Comparison of ENCODE assay signal across 22 mouse cellular contexts in the genomic region with DNA sequence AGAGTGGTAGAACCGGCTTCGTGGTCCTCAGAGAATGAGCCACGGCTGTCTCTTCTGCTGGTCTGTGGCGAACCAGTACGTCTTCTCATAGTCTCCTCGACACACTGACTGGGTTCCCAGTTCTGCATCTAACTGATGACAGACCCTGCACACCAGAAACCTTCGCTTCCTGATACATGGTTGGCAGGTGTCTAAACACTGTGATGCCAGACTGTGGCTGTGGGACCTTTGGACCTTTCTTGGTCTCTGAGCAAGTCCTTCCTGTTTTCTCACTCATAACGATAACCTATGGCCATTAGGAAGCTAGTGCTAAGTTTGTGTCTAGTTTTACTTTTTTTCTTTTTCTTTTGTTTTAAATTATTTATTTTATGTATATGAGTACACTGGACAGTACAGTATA. TPM values are rescaled to one million over a fixed set of nuclear protein-coding genes. Genes with fewer than 3 reads are reported as not detected.
DNase-seq lines count a peak whose midpoint lies in the region; ATAC-seq and TF ChIP-seq lines count a peak whose summit lies in the region.
"Had no signal": no experiment of that assay in that cellular context is flagged by ENCODE, and none has a peak within 500 bp of the region (broad histone marks: within the 10 kb centered on the region; RNA-seq: fewer than 3 reads in every experiment).

No protein-coding gene starts in this region.

- peaks cover 6% of the 10 kb centered on the region; the same call in 1 of the 2 replicates for H3K36me3 ChIP-seq in liver, embryonic 13.5 days
- H3K36me3 ChIP-seq in liver, embryonic 11.5 days (ENCODE audit: control insufficient read depth, insufficient read depth, low read length): no peaks in the 10 kb centered on the region
- H3K36me3 ChIP-seq in intestine, embryonic 15.5 days: no peaks in the 10 kb centered on the region
- H3K36me3 ChIP-seq in liver, postnatal 0 days (replicated peaks; ENCODE audit: insufficient read depth, low read length): peaks cover 34% of the 10 kb centered on the region
- H3K36me3 ChIP-seq in stomach, postnatal 0 days (ENCODE audit: control insufficient read depth, insufficient read depth, low read length): no peaks in the 10 kb centered on the region
- H3K36me3 ChIP-seq: embryonic facial prominence, embryonic 12.5 days; heart, embryonic 12.5 days; hindbrain, embryonic 10.5 days had no signal

- no peak overlapping the region for H3K4me3 ChIP-seq in liver, embryonic 13.5 days (replicated peaks)
- no peak overlapping the region for H3K4me3 ChIP-seq in liver, embryonic 11.5 days (ENCODE audit: low read depth, low read length)
- no peak overlapping the region for H3K4me3 ChIP-seq in intestine, embryonic 15.5 days (replicated peaks)
- no peak overlapping the region for H3K4me3 ChIP-seq in liver, postnatal 0 days (ENCODE audit: low read depth, low read length)
- no peak overlapping the region for H3K4me3 ChIP-seq in stomach, postnatal 0 days (ENCODE audit: low read depth, low read length)
- H3K4me3 ChIP-seq: embryonic facial prominence, embryonic 12.5 days; heart, embryonic 12.5 days had no signal

- TF ChIP-seq EP300 in liver, postnatal 0 days (IDR thresholded peaks at IDR 0.05; ENCODE audit: low read depth): no peak
- no peak for TF ChIP-seq EP300 in stomach, postnatal 0 days (optimal IDR thresholded peaks at IDR 0.05)

- H3K27ac ChIP-seq in liver, embryonic 13.5 days: peak overlapping the region; percentile 14; the same call in 1 of the 2 replicates
- H3K27ac ChIP-seq in liver, embryonic 11.5 days (ENCODE audit: low read depth, low read length): no peak overlapping the region
- peak overlapping the region; percentile 71 for H3K27ac ChIP-seq in intestine, embryonic 15.5 days
- 0 out of 2 replicates have a peak overlapping the region, but pooled peaks have one; percentile 24 for H3K27ac ChIP-seq in liver, postnatal 0 days (ENCODE audit: low read depth)
- peak overlapping the region; percentile 72 for H3K27ac ChIP-seq in stomach, postnatal 0 days (replicated peaks)
- H3K27ac ChIP-seq: forebrain, embryonic 13.5 days; gastrocnemius, adult 2 months; hindbrain, embryonic 14.5 days had no signal

- H3K27me3 ChIP-seq in liver, embryonic 13.5 days: peaks cover 56% of the 10 kb centered on the region
- peaks cover 16% of the 10 kb centered on the region for H3K27me3 ChIP-seq in liver, embryonic 11.5 days (replicated peaks; ENCODE audit: control insufficient read depth, insufficient read depth, low read length)
- H3K27me3 ChIP-seq in intestine, embryonic 15.5 days (replicated peaks): no peaks in the 10 kb centered on the region
- H3K27me3 ChIP-seq in liver, postnatal 0 days (ENCODE audit: insufficient read depth, low read length): peaks cover 4% of the 10 kb centered on the region; the same call in 1 of the 2 replicates
- no peaks in the 10 kb centered on the region for H3K27me3 ChIP-seq in stomach, postnatal 0 days (ENCODE audit: control insufficient read depth, insufficient read depth, low read length)
- H3K27me3 ChIP-seq: CH12.LX; embryonic facial prominence, embryonic 12.5 days; forebrain, embryonic 13.5 days; Patski had no signal

- ATAC-seq in liver, embryonic 13.5 days (ENCODE audit: low read depth): no peak
- ATAC-seq in liver, embryonic 11.5 days (replicated peaks; ENCODE audit: low FRiP score): no peak
- peak; percentile 40 for ATAC-seq in intestine, embryonic 15.5 days
- ATAC-seq in liver, postnatal 0 days: no peak
- ATAC-seq in stomach, postnatal 0 days (ENCODE audit: low FRiP score, low TSS enrichment): peak; percentile 60
- ATAC-seq: activated CD4-positive, CD25-positive, alpha-beta regulatory T cell, adult 4 months; forebrain, embryonic 13.5 days; forebrain, postnatal 0 days; Patski had no signal

- H3K4me1 ChIP-seq in liver, embryonic 13.5 days (replicated peaks): peaks cover 36% of the 10 kb centered on the region
- peaks cover 12% of the 10 kb centered on the region for H3K4me1 ChIP-seq in liver, embryonic 11.5 days (replicated peaks; ENCODE audit: control insufficient read depth, insufficient read depth, low read length)
- H3K4me1 ChIP-seq in intestine, embryonic 15.5 days (replicated peaks): peaks cover 35% of the 10 kb centered on the region
- H3K4me1 ChIP-seq in liver, postnatal 0 days (ENCODE audit: insufficient read depth): peaks cover 27% of the 10 kb centered on the region
- H3K4me1 ChIP-seq in stomach, postnatal 0 days (replicated peaks; ENCODE audit: control insufficient read depth, insufficient read depth): peaks cover 7% of the 10 kb centered on the region; the same call in 1 of the 2 replicates

- WGBS in liver, embryonic 13.5 days (ENCODE audit: insufficient replicate concordance): 57% methylated on average over 8 of the region's 8 CpGs
- 73% methylated on average over 8 of the region's 8 CpGs for WGBS in liver, embryonic 11.5 days
- 76% methylated on average over 8 of the region's 8 CpGs for WGBS in intestine, embryonic 15.5 days
- WGBS in liver, postnatal 0 days (ENCODE audit: insufficient replicate concordance): 42% methylated on average over 8 of the region's 8 CpGs
- WGBS in stomach, postnatal 0 days: 49% methylated on average over 8 of the region's 8 CpGs

- TF ChIP-seq CTCF in liver, postnatal 0 days (IDR thresholded peaks at IDR 0.05; ENCODE audit: low read depth): no peak
- TF ChIP-seq CTCF in stomach, postnatal 0 days (IDR thresholded peaks at IDR 0.05; ENCODE audit: low read depth): no peak

- no peaks in the 10 kb centered on the region for H3K9me3 ChIP-seq in liver, embryonic 13.5 days (replicated peaks)
- H3K9me3 ChIP-seq in liver, embryonic 11.5 days (ENCODE audit: control insufficient read depth, low read length): no peaks in the 10 kb centered on the region
- H3K9me3 ChIP-seq in intestine, embryonic 15.5 days: no peaks in the 10 kb centered on the region
- no peaks in the 10 kb centered on the region for H3K9me3 ChIP-seq in liver, postnatal 0 days (ENCODE audit: low read length)
- no peaks in the 10 kb centered on the region for H3K9me3 ChIP-seq in stomach, postnatal 0 days (ENCODE audit: control insufficient read depth, low read length)
- H3K9me3 ChIP-seq: embryonic facial prominence, embryonic 12.5 days; forebrain, embryonic 13.5 days; heart, embryonic 12.5 days; hindbrain, embryonic 10.5 days had no signal

- no peak overlapping the region for H3K9ac ChIP-seq in liver, embryonic 13.5 days
- no peak overlapping the region for H3K9ac ChIP-seq in liver, embryonic 11.5 days (ENCODE audit: low read depth, low read length)
- no peak overlapping the region for H3K9ac ChIP-seq in intestine, embryonic 15.5 days
- no peak overlapping the region for H3K9ac ChIP-seq in liver, postnatal 0 days (replicated peaks)
- H3K9ac ChIP-seq in stomach, postnatal 0 days (ENCODE audit: low read length): no peak overlapping the region
- H3K9ac ChIP-seq: embryonic facial prominence, embryonic 12.5 days; forebrain, postnatal 0 days; heart, embryonic 12.5 days; hindbrain, embryonic 14.5 days had no signal

- no peak overlapping the region for H3K4me2 ChIP-seq in liver, embryonic 13.5 days
- H3K4me2 ChIP-seq in liver, embryonic 11.5 days: no peak overlapping the region
- 0 out of 2 replicates have a peak overlapping the region, but pooled peaks have one; percentile 17 for H3K4me2 ChIP-seq in intestine, embryonic 15.5 days (replicated peaks)
- H3K4me2 ChIP-seq in liver, postnatal 0 days (ENCODE audit: low read depth, low read length): no peak overlapping the region
- H3K4me2 ChIP-seq in stomach, postnatal 0 days (replicated peaks; ENCODE audit: low read depth): no peak overlapping the region
- H3K4me2 ChIP-seq: hindbrain, embryonic 14.5 days had no signal

- DNase-seq in liver, embryonic 13.5 days: no peak
- DNase-seq in liver, embryonic 11.5 days (ENCODE audit: low spot score): no peak
- no peak for DNase-seq in liver, postnatal 0 days
- peak; percentile 48 for DNase-seq in stomach, postnatal 0 days (ENCODE audit: low spot score)
- DNase-seq in heart, adult 18-20 months: no peak
- no peak for DNase-seq in gastrocnemius, postnatal 4 days (ENCODE audit: low spot score in 2 of 2)
- DNase-seq: adrenal gland, postnatal 14 days; cerebellum, adult 11-12 months; cerebellum, adult 9-10 months; cerebellum, postnatal 25 days; forebrain, postnatal 0 days; gastrocnemius, postnatal 36 days had no signal

RNA-seq across cellular contexts. Expression of gene Sema4a, which starts 12.5 kb away (rescaled TPM):
- polyA plus RNA-seq in liver, embryonic 13.5 days (2015; fragmentation: Nextera tagmentation; extraction: Ambion mirVana): 13.8 and 15.8 TPM in 2 replicates
- polyA plus RNA-seq in liver, embryonic 11.5 days (2014; fragmentation: Nextera tagmentation; extraction: Ambion mirVana): 14.3 and 19.0 TPM in 2 replicates
- polyA plus RNA-seq in intestine, embryonic 15.5 days (2015; fragmentation: Nextera tagmentation; extraction: Ambion mirVana): 30.9 and 39.2 TPM in 2 replicates
- 27.3 and 30.0 TPM in 2 replicates for polyA plus RNA-seq in liver, postnatal 0 days (2015; fragmentation: Nextera tagmentation; extraction: Ambion mirVana)
- 27.9 and 32.7 TPM in 2 replicates for polyA plus RNA-seq in stomach, postnatal 0 days (2015; fragmentation: Nextera tagmentation; extraction: Ambion mirVana)
- 1 to 10 TPM; 4.4 to 5.9 TPM for total RNA-seq in heart, adult 18-20 months (2021)
- 1 to 10 TPM; 3.0 to 4.4 TPM for total RNA-seq in gastrocnemius, postnatal 4 days (2021)

RNA-seq across cellular contexts. Expression of gene Slc25a44, which starts 23.5 kb away (rescaled TPM):
- 10.4 and 13.2 TPM in 2 replicates for polyA plus RNA-seq in liver, embryonic 13.5 days (2015; fragmentation: Nextera tagmentation; extraction: Ambion mirVana)
- 20.6 and 20.7 TPM in 2 replicates for polyA plus RNA-seq in liver, embryonic 11.5 days (2014; fragmentation: Nextera tagmentation; extraction: Ambion mirVana)
- 17.2 and 17.3 TPM in 2 replicates for polyA plus RNA-seq in intestine, embryonic 15.5 days (2015; fragmentation: Nextera tagmentation; extraction: Ambion mirVana)
- 9.0 and 9.2 TPM in 2 replicates for polyA plus RNA-seq in liver, postnatal 0 days (2015; fragmentation: Nextera tagmentation; extraction: Ambion mirVana)
- polyA plus RNA-seq in stomach, postnatal 0 days (2015; fragmentation: Nextera tagmentation; extraction: Ambion mirVana): 9.7 and 9.8 TPM in 2 replicates
- total RNA-seq in heart, adult 18-20 months (2021): 10 to 100 TPM; 12.3 to 14.2 TPM
- 10 to 100 TPM; 12.1 to 13.3 TPM for total RNA-seq in gastrocnemius, postnatal 4 days (2021)

RNA-seq across cellular contexts. Expression of gene Pmf1, which starts 38.3 kb away (rescaled TPM):
- polyA plus RNA-seq in liver, embryonic 13.5 days (2015; fragmentation: Nextera tagmentation; extraction: Ambion mirVana): 97.1 and 105 TPM in 2 replicates
- polyA plus RNA-seq in liver, embryonic 11.5 days (2014; fragmentation: Nextera tagmentation; extraction: Ambion mirVana): 153 and 165 TPM in 2 replicates
- 127 and 128 TPM in 2 replicates for polyA plus RNA-seq in intestine, embryonic 15.5 days (2015; fragmentation: Nextera tagmentation; extraction: Ambion mirVana)
- polyA plus RNA-seq in liver, postnatal 0 days (2015; fragmentation: Nextera tagmentation; extraction: Ambion mirVana): 59.5 and 64.3 TPM in 2 replicates
- 55.6 and 58.1 TPM in 2 replicates for polyA plus RNA-seq in stomach, postnatal 0 days (2015; fragmentation: Nextera tagmentation; extraction: Ambion mirVana)
- 10 to 100 TPM; 16.8 to 18.3 TPM for total RNA-seq in heart, adult 18-20 months (2021)
- 10 to 100 TPM; 52.2 to 59.1 TPM for total RNA-seq in gastrocnemius, postnatal 4 days (2021)

Comparison
In these comparisons a context has a peak if more than half of its experiments do, and no peak if none do; other contexts are left out.
1. ATAC-seq: peak in intestine, embryonic 15.5 days (single experiment) and stomach, postnatal 0 days (single experiment); none in liver, embryonic 13.5 days (single experiment), liver, embryonic 11.5 days (single experiment) and liver, postnatal 0 days (single experiment).